In genomic region chr11:60920021-60920420, GRCm38 (mm10) we compare ENCODE assay signal across 30 mouse cellular contexts. TPM values are rescaled to one million over a fixed set of nuclear protein-coding genes. Genes with fewer than 3 reads are reported as not detected.
A peak's percentile ranks its signal among the peaks of the same experiment; 100 is the strongest.
DNase-seq lines count a peak whose midpoint lies in the region; ATAC-seq and TF ChIP-seq lines count a peak whose summit lies in the region.
"Had no signal": no experiment of that assay in that cellular context is flagged by ENCODE, and none has a peak within 500 bp of the region (broad histone marks: within the 10 kb centered on the region; RNA-seq: fewer than 3 reads in every experiment).

No protein-coding gene starts in this region.

- H3K9me3 ChIP-seq in liver, embryonic 12.5 days (replicated peaks), result no peaks in the 10 kb centered on the region
- H3K9me3 ChIP-seq in hindbrain, embryonic 10.5 days, result no peaks in the 10 kb centered on the region
- H3K9me3 ChIP-seq: embryonic facial prominence, embryonic 13.5 days; limb, embryonic 10.5 days; limb, embryonic 15.5 days; midbrain, embryonic 15.5 days had no signal

- H3K4me3 ChIP-seq in liver, embryonic 12.5 days, result no peak overlapping the region
- H3K4me3 ChIP-seq in hindbrain, embryonic 10.5 days, result no peak overlapping the region
- H3K4me3 ChIP-seq: embryonic facial prominence, embryonic 13.5 days; erythroblast, embryonic 14.5 days; limb, embryonic 10.5 days; limb, embryonic 15.5 days; midbrain, embryonic 15.5 days had no signal

- DNase-seq in layer of hippocampus, adult 9-11 months, result peak; percentile 56
- DNase-seq in layer of hippocampus, postnatal 36 days, result no peak
- DNase-seq in brain, embryonic 14.5 days (ENCODE audit: low read depth), result peak; percentile 58
- DNase-seq in lung, postnatal 25 days (ENCODE audit: low spot score), result no peak
- DNase-seq in hindbrain, embryonic 10.5 days (ENCODE audit: low spot score), result no peak
- DNase-seq: adrenal gland, adult 2 months; adrenal gland, postnatal 36 days; cerebellum, adult 11 months; cerebellum, adult 9-10 months; cerebellum, postnatal 36 days; embryo, embryonic 11 days; gastrocnemius, postnatal 14 days; heart, postnatal 14 days; kidney, adult 2 months; kidney, postnatal 36 days; lung, embryonic 14.5 days; lung, postnatal 14 days; spleen, adult 18-20 months; thymus, adult 18-20 months; thymus, postnatal 25 days had no signal

- ATAC-seq in liver, embryonic 12.5 days, result no peak
- ATAC-seq in megakaryocyte progenitor cell, adult 5-6 weeks (replicated peaks; ENCODE audit: poor library complexity), result peak; percentile 62
- ATAC-seq: CD4-positive, CD25-positive, alpha-beta regulatory T cell, adult 4 months; hindbrain, embryonic 16.5 days; midbrain, embryonic 15.5 days had no signal

- peak overlapping the region; percentile 29; the same call in 1 of the 2 replicates for H3K9ac ChIP-seq in liver, embryonic 12.5 days
- H3K9ac ChIP-seq: embryonic facial prominence, embryonic 13.5 days; limb, embryonic 15.5 days; lung, embryonic 14.5 days; midbrain, embryonic 15.5 days had no signal

- peaks cover 16% of the 10 kb centered on the region for H3K36me3 ChIP-seq in liver, embryonic 12.5 days
- H3K36me3 ChIP-seq in hindbrain, embryonic 10.5 days, result 0 out of 2 replicates have a peak, but pooled peaks cover 6% of the 10 kb centered on the region
- H3K36me3 ChIP-seq: limb, embryonic 10.5 days; midbrain, embryonic 15.5 days had no signal

- H3K27ac ChIP-seq in liver, embryonic 12.5 days, result peak overlapping the region; percentile 55
- no peak overlapping the region for H3K27ac ChIP-seq in hindbrain, embryonic 10.5 days
- H3K27ac ChIP-seq: embryonic facial prominence, embryonic 13.5 days; limb, embryonic 10.5 days; limb, embryonic 15.5 days; midbrain, embryonic 15.5 days; stomach, postnatal 0 days had no signal

- TF ChIP-seq POLR2A in brain, embryonic 14.5 days (IDR thresholded peaks at IDR 0.05; ENCODE audit: borderline replicate concordance, extremely low read depth, insufficient read depth, insufficient read length, poor library complexity, severe bottlenecking), result no peak

- TF ChIP-seq CTCF in brain, embryonic 14.5 days (IDR thresholded peaks at IDR 0.05; ENCODE audit: borderline replicate concordance, extremely low read depth, insufficient read depth, insufficient read length), result no peak

- no peak overlapping the region for H3K4me2 ChIP-seq in liver, embryonic 12.5 days
- H3K4me2 ChIP-seq: embryonic facial prominence, embryonic 13.5 days; limb, embryonic 15.5 days; lung, embryonic 14.5 days; midbrain, embryonic 15.5 days had no signal

- H3K4me1 ChIP-seq in liver, embryonic 12.5 days, result peaks cover 82% of the 10 kb centered on the region
- H3K4me1 ChIP-seq in hindbrain, embryonic 10.5 days (replicated peaks), result peaks cover 14% of the 10 kb centered on the region
- H3K4me1 ChIP-seq: embryonic facial prominence, embryonic 13.5 days; limb, embryonic 15.5 days had no signal

- WGBS in liver, embryonic 12.5 days (ENCODE audit: insufficient replicate concordance), result 45% methylated on average over 2 of the region's 2 CpGs
- 84% methylated on average over 2 of the region's 2 CpGs for WGBS in hindbrain, embryonic 10.5 days

- H3K27me3 ChIP-seq in liver, embryonic 12.5 days (replicated peaks), result no peaks in the 10 kb centered on the region
- no peaks in the 10 kb centered on the region for H3K27me3 ChIP-seq in hindbrain, embryonic 10.5 days (ENCODE audit: insufficient read depth, poor library complexity, severe bottlenecking)
- H3K27me3 ChIP-seq: embryonic facial prominence, embryonic 13.5 days; limb, embryonic 15.5 days; midbrain, embryonic 15.5 days had no signal

RNA-seq across cellular contexts. Expression of gene Natd1, which starts 5.5 kb away (rescaled TPM):
- total RNA-seq in layer of hippocampus, postnatal 36 days (2021), result 10 to 100 TPM; 11.3 to 12.3 TPM
- 51.5 and 54.6 TPM in 2 replicates for polyA plus RNA-seq in brain, embryonic 14.5 days (2012; rRNA removed)
- 9.3 and 9.6 TPM in 2 replicates for polyA plus RNA-seq in liver, embryonic 12.5 days (2016; fragmentation: Nextera tagmentation; extraction: Ambion mirVana)
- total RNA-seq in megakaryocyte progenitor cell, adult 5-6 weeks (2015), result 2.2 and 2.3 TPM in 2 replicates
- 0.67 and 0.98 TPM in 2 replicates for total RNA-seq in megakaryocyte progenitor cell, adult 5-6 weeks (2017)
- 22.1 and 26.3 TPM in 2 replicates for polyA plus RNA-seq in hindbrain, embryonic 10.5 days (2016; fragmentation: Nextera tagmentation; extraction: Ambion mirVana)

RNA-seq across cellular contexts. Expression of gene Map2k3, which starts 11.8 kb away (rescaled TPM):
- 10 to 100 TPM; 12.4 to 14.8 TPM for total RNA-seq in layer of hippocampus, postnatal 36 days (2021)
- 14.7 and 17.3 TPM in 2 replicates for polyA plus RNA-seq in brain, embryonic 14.5 days (2012; rRNA removed)
- 170 and 173 TPM in 2 replicates for polyA plus RNA-seq in liver, embryonic 12.5 days (2016; fragmentation: Nextera tagmentation; extraction: Ambion mirVana)
- 29.9 and 32.7 TPM in 2 replicates for total RNA-seq in megakaryocyte progenitor cell, adult 5-6 weeks (2015)
- 13.5 and 17.5 TPM in 2 replicates for total RNA-seq in megakaryocyte progenitor cell, adult 5-6 weeks (2017)
- 55.9 and 67.5 TPM in 2 replicates for polyA plus RNA-seq in hindbrain, embryonic 10.5 days (2016; fragmentation: Nextera tagmentation; extraction: Ambion mirVana)

RNA-seq across cellular contexts. Expression of gene Tmem11, which starts 40.9 kb away (rescaled TPM):
- 10 to 100 TPM; 28.1 to 28.4 TPM for total RNA-seq in layer of hippocampus, postnatal 36 days (2021)
- 58.8 and 80.1 TPM in 2 replicates for polyA plus RNA-seq in brain, embryonic 14.5 days (2012; rRNA removed)
- 38.1 and 40.0 TPM in 2 replicates for polyA plus RNA-seq in liver, embryonic 12.5 days (2016; fragmentation: Nextera tagmentation; extraction: Ambion mirVana)
- 23.9 and 30.3 TPM in 2 replicates for total RNA-seq in megakaryocyte progenitor cell, adult 5-6 weeks (2015)
- 66.9 and 71.3 TPM in 2 replicates for total RNA-seq in megakaryocyte progenitor cell, adult 5-6 weeks (2017)
- polyA plus RNA-seq in hindbrain, embryonic 10.5 days (2016; fragmentation: Nextera tagmentation; extraction: Ambion mirVana), result 68.7 and 75.6 TPM in 2 replicates

Comparison
In these comparisons a context has a peak if more than half of its experiments do, and no peak if none do; other contexts are left out.
1. DNase-seq: peak in layer of hippocampus, adult 9-11 months (single experiment) and brain, embryonic 14.5 days (single experiment); none in layer of hippocampus, postnatal 36 days (0 of 2), lung, postnatal 25 days (single experiment) and hindbrain, embryonic 10.5 days (single experiment).